Mouse (Mus musculus) intestine, postnatal 0 days (tissue): Measurements from ENCODE around the gene Rptor. TPM values are rescaled to one million over a fixed set of nuclear protein-coding genes. Genes with fewer than 3 reads are reported as not detected.

Source experiments
- ATAC-seq: fragments of 200-750 bp; cut with Nextera tagmentation; 2 replicates; pipeline ENCODE4 v1.8.0; 2017; ENCODE audit warnings: mild to moderate bottlenecking, moderate TSS enrichment, moderate library complexity
- H3K27ac ChIP-seq: fragments of 300-500 bp; sonication (generic); 2 replicates; pipeline ENCODE4 v1.5.1; 2014; ENCODE audit warnings: mild to moderate bottlenecking, low read depth, low read length, moderate library complexity
- H3K27me3 ChIP-seq: fragments of 300-500 bp; sonication (generic); replicated peaks from 2 replicates; pipeline ENCODE4 v1.6.1; 2014; ENCODE audit warnings: low read length, mixed read lengths; ENCODE audit not compliant: control insufficient read depth, insufficient read depth
- H3K36me3 ChIP-seq: fragments of 300-500 bp; sonication (generic); 2 replicates; pipeline ENCODE4 v1.6.1; 2014; ENCODE audit warnings: mild to moderate bottlenecking, moderate library complexity; ENCODE audit not compliant: control insufficient read depth, insufficient read depth
- H3K4me1 ChIP-seq: fragments of 300-500 bp; sonication (generic); replicated peaks from 2 replicates; pipeline ENCODE4 v1.6.1; 2014; ENCODE audit warnings: antibody characterized with exemption, low read length, mixed read lengths; ENCODE audit not compliant: control insufficient read depth, insufficient read depth
- H3K4me2 ChIP-seq: fragments of 300-500 bp; sonication (generic); replicated peaks from 2 replicates; pipeline ENCODE4 v1.6.1; 2014; ENCODE audit warnings: low read depth, mild to moderate bottlenecking, moderate library complexity
- H3K4me3 ChIP-seq: fragments of 300-500 bp; sonication (generic); 2 replicates; pipeline ENCODE4 v1.5.1; 2014; ENCODE audit warnings: low read depth, low read length
- H3K9ac ChIP-seq: fragments of 300-500 bp; sonication (generic); 2 replicates; pipeline ENCODE4 v1.6.1; 2014; ENCODE audit warnings: mild to moderate bottlenecking, low read depth, low read length
- H3K9me3 ChIP-seq: fragments of 300-500 bp; sonication (generic); 2 replicates; pipeline ENCODE4 v1.6.1; 2016; ENCODE audit warnings: mixed run types; ENCODE audit not compliant: control insufficient read depth
- CTCF ChIP-seq: sonication (generic); IDR thresholded peaks from 2 replicates; pipeline ENCODE4 v1.5.1; 2016; ENCODE audit warnings: low read depth, mild to moderate bottlenecking, control low read depth, antibody characterized with exemption, moderate library complexity
- WGBS: fragments of 180-500 bp; shearing (Covaris S2); extraction: QIAGEN DNeasy Blood & Tissue Kit; methylation state at CpG from one replicate; pipeline ENCODE4 v1.1.7; 2014; 5-methylcytosine and 5-hydroxymethylcytosine counted together
- polyA plus RNA-seq: library from polyadenylated mRNA; unstranded; fragments of >200 nt; fragmentation: Nextera tagmentation; extraction: Ambion mirVana; gene quantifications from 2 replicates; pipeline ENCODE4 v1.2.1, GENCODE M21; 2015

Gene Rptor
- polyA plus RNA-seq, 1 experiment from 2014 or later, result 5.1 TPM

- H3K36me3 ChIP-seq, result no peaks in the 10 kb centered on the region
- 93% methylated on average over 3 of the region's 3 CpGs for whole genome bisulfite sequencing
- no peak for TF ChIP-seq CTCF
- no peaks in the 10 kb centered on the region for H3K4me1 ChIP-seq
- H3K9ac ChIP-seq, result no peak overlapping the region
- H3K27me3 ChIP-seq, result no peaks in the 10 kb centered on the region
- no peak overlapping the region for H3K4me2 ChIP-seq
- H3K27ac ChIP-seq, result no peak overlapping the region
- no peak for ATAC-seq
- H3K9me3 ChIP-seq, result no peaks in the 10 kb centered on the region
- no peak overlapping the region for H3K4me3 ChIP-seq
Observed at GRCm38 (mm10) chr11:119710338-119710737, 107.6 kb downstream of the Rptor start.

- no peak overlapping the region for H3K27ac ChIP-seq
- H3K27me3 ChIP-seq, result no peaks in the 10 kb centered on the region
- 90% methylated on average over 5 of the region's 5 CpGs for WGBS
- H3K9me3 ChIP-seq, result no peaks in the 10 kb centered on the region
- H3K36me3 ChIP-seq, result no peaks in the 10 kb centered on the region
- H3K4me1 ChIP-seq, result no peaks in the 10 kb centered on the region
- no peak overlapping the region for H3K4me3 ChIP-seq
- H3K4me2 ChIP-seq, result no peak overlapping the region
- H3K9ac ChIP-seq, result no peak overlapping the region
- no peak for TF ChIP-seq CTCF
- no peak for ATAC-seq
Observed at GRCm38 (mm10) chr11:119710822-119711221, 108.1 kb downstream of the Rptor start.

GRCm38 (mm10) chr11:119715437-119715836 is 112.7 kb downstream of the Rptor start:
- Histone ChIP-seq H3K4me2 (no peak overlapping the region), H3K27me3 (no peaks in the 10 kb centered on the region), H3K9ac (no peak overlapping the region), H3K4me3 (no peak overlapping the region), H3K9me3 (no peaks in the 10 kb centered on the region), H3K36me3 (no peaks in the 10 kb centered on the region), H3K27ac (no peak overlapping the region), H3K4me1 (no peaks in the 10 kb centered on the region)
- peak; percentile 36 for TF ChIP-seq CTCF
- WGBS, result 51% methylated on average over 5 of the region's 5 CpGs
- ATAC-seq, result peak; percentile 16; the same call in 1 of the 2 replicates

- no peak overlapping the region for H3K27ac ChIP-seq
- no peaks in the 10 kb centered on the region for H3K4me1 ChIP-seq
- ATAC-seq, result peak; percentile 57; the same call in 1 of the 2 replicates
- no peak overlapping the region for H3K9ac ChIP-seq
- TF ChIP-seq CTCF, result no peak
- H3K4me3 ChIP-seq, result no peak overlapping the region
- no peaks in the 10 kb centered on the region for H3K27me3 ChIP-seq
- WGBS, result 74% methylated on average over 5 of the region's 5 CpGs
- no peaks in the 10 kb centered on the region for H3K9me3 ChIP-seq
- no peak overlapping the region for H3K4me2 ChIP-seq
- H3K36me3 ChIP-seq, result no peaks in the 10 kb centered on the region
Observed at GRCm38 (mm10) chr11:119715841-119716596, 113.3 kb downstream of the Rptor start.

- Histone ChIP-seq H3K36me3 (no peaks in the 10 kb centered on the region), H3K4me3 (no peak overlapping the region), H3K9ac (no peak overlapping the region), H3K9me3 (no peaks in the 10 kb centered on the region), H3K27ac (no peak overlapping the region), H3K4me2 (no peak overlapping the region), H3K27me3 (no peaks in the 10 kb centered on the region), H3K4me1 (no peaks in the 10 kb centered on the region)
- ATAC-seq, result no peak
- 96% methylated on average over 3 of the region's 3 CpGs for WGBS
- no peak for TF ChIP-seq CTCF
Observed at GRCm38 (mm10) chr11:119718115-119718514, 115.4 kb downstream of the Rptor start.

- H3K27ac ChIP-seq, result no peak overlapping the region
- no peak overlapping the region for H3K4me3 ChIP-seq
Observed at GRCm38 (mm10) chr11:119720101-119721048, 117.7 kb downstream of the Rptor start.

More at GRCm38 (mm10) chr11:119720101-119721048, 117.7 kb downstream of the Rptor start:
- Histone ChIP-seq H3K4me1 (no peaks in the 10 kb centered on the region), H3K4me2 (no peak overlapping the region), H3K36me3 (peaks cover 6% of the 10 kb centered on the region; the same call in 1 of the 2 replicates), H3K9ac (no peak overlapping the region), H3K9me3 (no peaks in the 10 kb centered on the region), H3K27me3 (no peaks in the 10 kb centered on the region)
- 68% methylated on average over 9 of the region's 9 CpGs for whole genome bisulfite sequencing
- no peak for ATAC-seq
- TF ChIP-seq CTCF, result no peak
